ENCODE assay signal across 8 mouse cellular contexts in genomic region chr1:34578851-34579781, GRCm38 (mm10). TPM values are rescaled to one million over a fixed set of nuclear protein-coding genes. Genes with fewer than 3 reads are reported as not detected.
DNase-seq lines count a peak whose midpoint lies in the region; ATAC-seq and TF ChIP-seq lines count a peak whose summit lies in the region.

Amer3 (plus strand) TSS chr1:34579657.

- peak within 1 kb of the TSS; percentile 63 for H3K4me2 ChIP-seq in embryonic facial prominence, embryonic 14.5 days (ENCODE audit: low read depth, low read length)
- H3K4me2 ChIP-seq in neural tube, embryonic 15.5 days, result peak within 1 kb of the TSS; percentile 82

- H3K4me3 ChIP-seq in bone marrow macrophage, adult 2 months (ENCODE audit: insufficient read depth, low read length), result peak within 1 kb of the TSS; percentile 27
- H3K4me3 ChIP-seq in embryonic facial prominence, embryonic 14.5 days (ENCODE audit: low read depth, low read length), result peak within 1 kb of the TSS; percentile 34
- H3K4me3 ChIP-seq in lung, adult 2 months (replicated peaks; ENCODE audit: extremely low read depth, low read depth, low read length), result no peak within 1 kb of the TSS
- H3K4me3 ChIP-seq in neural tube, embryonic 15.5 days (replicated peaks), result peak within 1 kb of the TSS; percentile 64

- ATAC-seq in embryonic facial prominence, embryonic 14.5 days (ENCODE audit: low read depth), result peak; percentile 95
- ATAC-seq in hematopoietic stem cell, adult 5-6 weeks (replicated peaks in 1 of 2; ENCODE audit: insufficient read depth in 1 of 2, low FRiP score in 2 of 2, low TSS enrichment in 1 of 2, low read depth in 1 of 2, poor library complexity in 2 of 2, severe bottlenecking in 2 of 2), result peak; percentile 63 to 90
- peak; percentile 94 for ATAC-seq in neural tube, embryonic 15.5 days (ENCODE audit: low FRiP score)

- WGBS in embryonic facial prominence, embryonic 14.5 days, result under 1% methylated on average over 22 of the region's 53 CpGs
- WGBS in lung, adult 2 months, result 1% methylated on average over 53 of the region's 53 CpGs
- WGBS in neural tube, embryonic 15.5 days, result under 1% methylated on average over 53 of the region's 53 CpGs

- no peak within 1 kb of the TSS for H3K27ac ChIP-seq in bone marrow macrophage, adult 2 months (ENCODE audit: insufficient read depth, low read depth, low read length)
- no peak within 1 kb of the TSS for H3K27ac ChIP-seq in embryonic facial prominence, embryonic 14.5 days (replicated peaks; ENCODE audit: low read depth, low read length)
- peak within 1 kb of the TSS; percentile 91 for H3K27ac ChIP-seq in neural tube, embryonic 15.5 days (replicated peaks)

- 0 out of 2 replicates have a peak within 1 kb of the TSS, but pooled peaks have one; percentile 34 for H3K9ac ChIP-seq in embryonic facial prominence, embryonic 14.5 days (ENCODE audit: low read depth, low read length)
- H3K9ac ChIP-seq in neural tube, embryonic 15.5 days (replicated peaks), result peak within 1 kb of the TSS; percentile 80

- H3K9me3 ChIP-seq in embryonic facial prominence, embryonic 14.5 days (ENCODE audit: control insufficient read depth, low read length), result no peaks in the 10 kb centered on the region
- H3K9me3 ChIP-seq in neural tube, embryonic 15.5 days (replicated peaks), result no peaks in the 10 kb centered on the region

- H3K27me3 ChIP-seq in embryonic facial prominence, embryonic 14.5 days (replicated peaks; ENCODE audit: control insufficient read depth, insufficient read depth, low read length), result peaks cover 31% of the 10 kb centered on the region
- H3K27me3 ChIP-seq in neural tube, embryonic 15.5 days (replicated peaks), result peaks cover 7% of the 10 kb centered on the region; the same call in 1 of the 2 replicates

- H3K36me3 ChIP-seq in embryonic facial prominence, embryonic 14.5 days (ENCODE audit: control insufficient read depth, insufficient read depth, low read length), result no peaks in the 10 kb centered on the region
- no peaks in the 10 kb centered on the region for H3K36me3 ChIP-seq in neural tube, embryonic 15.5 days

- H3K4me1 ChIP-seq in bone marrow macrophage, adult 2 months (ENCODE audit: control insufficient read depth, insufficient read depth, low read length), result no peaks in the 10 kb centered on the region
- H3K4me1 ChIP-seq in embryonic facial prominence, embryonic 14.5 days (ENCODE audit: control insufficient read depth, insufficient read depth, low read length), result peaks cover 3% of the 10 kb centered on the region
- H3K4me1 ChIP-seq in lung, adult 2 months (ENCODE audit: control insufficient read depth, insufficient read depth, low read length), result no peaks in the 10 kb centered on the region
- peaks cover 40% of the 10 kb centered on the region for H3K4me1 ChIP-seq in neural tube, embryonic 15.5 days

- peak; percentile 5 to 8 for DNase-seq in CD8-positive naive resting alpha-beta T cell, adult 2 months (ENCODE audit: low read depth in 2 of 2, low spot score in 2 of 2)
- peak; percentile 81 for DNase-seq in embryonic facial prominence, embryonic 14.5 days (ENCODE audit: low spot score)
- peak; percentile 64 to 76 for DNase-seq in layer of hippocampus, adult 8-10 months (ENCODE audit: low spot score in 2 of 2)
- DNase-seq in lung, adult 2 months, result peak; percentile 50
- peak; percentile 61 for DNase-seq in thymus, postnatal 0 days (ENCODE audit: low spot score)

- no peak for TF ChIP-seq POLR2A in bone marrow macrophage, adult 2 months (IDR thresholded peaks at IDR 0.05; ENCODE audit: borderline replicate concordance, low read depth, low read length)
- no peak for TF ChIP-seq POLR2A in lung, adult 2 months (IDR thresholded peaks at IDR 0.05; ENCODE audit: borderline replicate concordance, extremely low read depth, low read depth, low read length)

- TF ChIP-seq CTCF in bone marrow macrophage, adult 2 months (IDR thresholded peaks at IDR 0.05; ENCODE audit: low read depth, low read length), result no peak
- no peak for TF ChIP-seq CTCF in lung, adult 2 months (IDR thresholded peaks at IDR 0.05; ENCODE audit: insufficient read depth, low read length)

RNA-seq across cellular contexts. Expression of gene Amer3, which starts in this region (rescaled TPM):
- not detected in 2 replicates for polyA plus RNA-seq in bone marrow macrophage, adult 2 months (2012; ENCODE audit: insufficient read depth, insufficient read length, missing spikeins)
- 1.1 TPM in 2 replicates for polyA plus RNA-seq in embryonic facial prominence, embryonic 14.5 days (2014; fragmentation: Nextera tagmentation; extraction: Ambion mirVana)
- not detected in 2 replicates for total RNA-seq in hematopoietic stem cell, adult 5-6 weeks (2017)
- total RNA-seq in layer of hippocampus, adult 8-10 months (2022), result 10 to 100 TPM; 33.5 to 37.0 (median 34.7) TPM
- not detected in 2 replicates for polyA plus RNA-seq in lung, adult 2 months (2012; rRNA removed)
- polyA plus RNA-seq in neural tube, embryonic 15.5 days (2015; fragmentation: Nextera tagmentation; extraction: Ambion mirVana), result 24.6 and 28.8 TPM in 2 replicates
- not detected in 2 replicates for polyA plus RNA-seq in thymus, postnatal 0 days (2015; fragmentation: Nextera tagmentation; extraction: Ambion mirVana)

Comparison
In these comparisons a context has a peak if more than half of its experiments do, and no peak if none do; other contexts are left out.
1. RNA of gene Amer3 (total RNA-seq): 33.5 to 37.0 TPM in layer of hippocampus, adult 8-10 months; not detected in hematopoietic stem cell, adult 5-6 weeks; every median in the first group is over 10 times any median in the second.
2. RNA of gene Amer3 (polyA plus RNA-seq): 24.6 to 28.8 TPM in neural tube, embryonic 15.5 days; 1.1 TPM in embryonic facial prominence, embryonic 14.5 days, not detected in bone marrow macrophage, adult 2 months, not detected in lung, adult 2 months and not detected in thymus, postnatal 0 days; every median in the first group is over 10 times any median in the second.
3. Peak in ATAC-seq in hematopoietic stem cell, adult 5-6 weeks; RNA of the gene not detected or under 1 TPM.
4. Peak in DNase-seq in lung, adult 2 months; RNA of the gene not detected or under 1 TPM.
5. Peak in DNase-seq in thymus, postnatal 0 days; RNA of the gene not detected or under 1 TPM.
6. DNase-seq: peak in every context shown above with its lines; median percentile 81 in embryonic facial prominence, embryonic 14.5 days; 70 in layer of hippocampus, adult 8-10 months; 61 in thymus, postnatal 0 days; 50 in lung, adult 2 months; 6 in CD8-positive naive resting alpha-beta T cell, adult 2 months.
7. Peak in every context shown above with its lines, with median percentiles within 50 percentile points of each other: ATAC-seq.